Mouse (Mus musculus): ENCODE measurements around the gene Mfsd12.

Mfsd12 gene

DNA sequence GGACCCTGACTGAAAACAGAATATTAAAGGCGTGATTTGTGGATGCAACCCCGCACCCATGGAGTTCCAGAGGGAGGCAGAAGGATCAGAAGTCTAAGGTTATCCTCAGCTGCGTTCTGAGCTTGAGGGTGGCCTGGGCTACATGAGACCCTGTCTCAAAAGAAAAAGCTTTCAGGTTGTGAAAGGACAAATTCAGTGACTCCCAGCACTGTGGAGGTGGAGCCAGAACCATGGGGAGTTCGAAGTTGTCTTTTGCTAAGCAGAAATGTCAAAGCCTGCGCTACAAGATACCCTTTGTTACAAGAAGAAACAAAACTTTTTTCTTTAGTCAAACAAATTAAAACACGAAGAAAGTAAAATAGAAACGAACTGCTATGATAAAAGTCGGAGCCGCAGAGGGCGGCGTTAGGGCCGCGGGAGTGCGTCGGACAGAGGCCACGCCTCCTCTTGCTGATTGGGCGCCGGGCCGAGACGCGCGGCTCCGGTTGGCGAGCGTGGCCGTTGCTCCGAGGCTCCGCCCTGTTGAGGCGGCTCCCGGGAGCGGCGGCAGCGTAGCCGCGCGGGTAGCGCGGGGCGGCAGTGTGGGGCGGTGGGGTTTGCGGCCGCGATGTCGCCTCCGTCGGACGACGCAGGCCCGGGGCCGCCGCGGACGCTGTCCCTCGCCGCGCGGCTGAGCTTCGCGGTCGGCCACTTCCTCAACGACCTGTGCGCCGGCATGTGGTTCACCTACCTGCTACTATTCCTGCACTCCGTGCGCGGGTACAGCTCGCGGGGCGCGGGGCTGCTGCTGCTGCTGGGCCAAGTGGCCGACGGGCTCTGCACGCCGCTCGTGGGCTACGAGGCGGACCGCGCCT lies at the start of gene Mfsd12:
Mfsd12 (plus strand) TSS at position 501 of the 854 bp plus-strand sequence.
- DNase-seq (ENCODE audit: low spot score): peak; percentile 84

GRCm38 (mm10) chr10:81309571-81309970 lies 47.7 kb upstream of the Mfsd12 start:
- no peak for DNase-seq (ENCODE audit: low spot score)

GRCm38 (mm10) chr10:81313581-81313980 lies 43.7 kb upstream of the Mfsd12 start:
- no peak for DNase-seq (ENCODE audit: low spot score)

DNA sequence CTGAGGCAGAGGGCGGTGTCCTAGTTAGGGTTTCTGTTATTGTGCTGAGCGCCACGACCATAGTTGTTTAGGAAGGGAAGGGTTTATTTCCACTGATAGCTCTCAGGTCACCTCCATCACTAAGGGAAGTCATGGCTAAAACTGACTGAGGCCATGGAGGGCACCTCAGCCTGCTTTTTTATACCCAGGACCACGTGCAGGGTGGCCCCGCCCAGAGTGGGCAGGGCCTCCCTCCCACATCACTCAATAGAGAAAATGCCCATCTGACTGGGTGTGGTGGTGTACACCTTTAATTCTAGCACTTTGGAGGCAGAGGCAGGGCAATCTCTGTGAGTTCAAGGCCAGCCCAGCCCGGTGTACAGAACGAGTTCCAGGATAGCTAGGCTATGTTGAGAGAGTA lies 43.1 kb upstream of the Mfsd12 start:
- DNase-seq (ENCODE audit: low spot score): no peak

- no peak for DNase-seq (ENCODE audit: low spot score)
Measured at GRCm38 (mm10) chr10:81315587-81315986, 41.7 kb upstream of the Mfsd12 start.

GRCm38 (mm10) chr10:81316338-81317060 lies 40.8 kb upstream of the Mfsd12 start:
- DNase-seq (ENCODE audit: low spot score): no peak

DNA sequence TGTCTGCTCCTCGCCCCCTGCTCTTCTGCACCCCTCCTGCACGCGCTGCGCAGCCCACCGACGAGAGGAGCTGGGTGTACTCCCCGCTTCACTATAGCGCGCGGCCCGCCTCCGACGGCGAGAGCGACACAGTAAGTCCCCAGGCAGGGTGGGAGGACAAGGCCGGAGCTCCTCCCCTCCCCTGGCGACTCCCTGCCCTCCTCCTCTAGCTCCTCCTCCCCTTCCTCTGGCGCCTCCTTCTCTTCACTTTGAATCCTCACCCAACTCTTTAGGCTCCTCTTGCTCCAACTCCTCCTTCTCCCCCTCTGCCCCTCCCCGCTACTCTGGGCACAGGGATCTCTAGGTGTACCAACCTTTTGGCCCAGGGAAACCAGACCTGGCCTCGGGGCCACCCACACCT lies 40.0 kb upstream of the Mfsd12 start:
- DNase-seq (ENCODE audit: low spot score): peak; percentile 72

DNA sequence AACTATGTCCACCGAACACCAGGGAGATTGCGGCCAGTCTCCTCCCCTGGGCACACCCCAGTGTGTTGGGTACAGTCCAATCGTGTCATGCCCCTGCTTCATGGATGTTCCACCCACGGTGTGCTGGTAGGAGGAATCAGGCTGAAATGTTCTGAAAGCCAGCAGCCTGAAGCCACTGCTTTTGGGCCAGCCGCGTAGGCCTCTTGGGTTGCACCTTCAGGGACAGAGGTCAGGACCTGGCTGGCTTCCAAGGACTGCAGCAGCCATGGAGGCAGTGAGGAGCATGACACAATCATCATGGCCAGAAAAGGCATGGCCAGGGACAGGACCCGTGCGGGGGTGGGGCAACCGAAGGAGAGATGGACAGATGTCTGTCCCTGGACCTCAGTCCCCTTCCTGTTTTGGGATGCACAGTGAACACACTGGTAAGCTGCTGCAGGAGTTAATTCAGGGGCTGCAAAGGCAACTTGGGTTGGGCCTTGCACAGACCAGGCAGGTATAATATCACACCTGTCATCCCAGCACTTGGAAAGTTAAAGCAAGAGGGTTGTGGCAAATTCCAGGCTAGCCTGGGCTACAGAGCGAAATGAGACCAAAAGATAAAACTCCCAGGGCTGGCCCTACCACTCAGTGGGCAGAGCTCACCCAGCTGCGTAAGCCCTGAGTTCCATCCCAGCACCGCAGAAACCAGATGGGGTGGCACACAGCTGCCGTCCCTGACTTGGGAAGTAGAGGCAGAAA lies 38.5 kb upstream of the Mfsd12 start:
- peak; percentile 50 for DNase-seq (ENCODE audit: low spot score)

DNA sequence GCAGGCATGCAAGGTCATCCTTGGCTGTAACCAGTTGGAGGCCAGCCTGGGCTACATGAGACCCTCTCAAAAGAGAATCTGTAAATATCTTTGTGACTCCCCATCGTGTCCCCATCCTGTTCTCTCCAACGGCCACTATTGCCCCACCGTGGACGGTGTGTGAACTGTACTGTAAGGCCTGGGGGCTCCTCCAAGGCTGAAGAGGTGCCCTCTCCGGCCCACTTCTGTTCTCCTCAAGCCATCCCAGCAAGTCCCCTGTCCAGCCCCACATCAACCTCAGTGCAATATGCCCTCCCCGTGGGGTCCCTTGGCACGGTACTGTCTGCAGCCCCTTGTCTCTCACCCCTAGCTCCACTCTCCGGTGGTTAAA lies 38.0 kb upstream of the Mfsd12 start:
- no peak for DNase-seq (ENCODE audit: low spot score)

DNA sequence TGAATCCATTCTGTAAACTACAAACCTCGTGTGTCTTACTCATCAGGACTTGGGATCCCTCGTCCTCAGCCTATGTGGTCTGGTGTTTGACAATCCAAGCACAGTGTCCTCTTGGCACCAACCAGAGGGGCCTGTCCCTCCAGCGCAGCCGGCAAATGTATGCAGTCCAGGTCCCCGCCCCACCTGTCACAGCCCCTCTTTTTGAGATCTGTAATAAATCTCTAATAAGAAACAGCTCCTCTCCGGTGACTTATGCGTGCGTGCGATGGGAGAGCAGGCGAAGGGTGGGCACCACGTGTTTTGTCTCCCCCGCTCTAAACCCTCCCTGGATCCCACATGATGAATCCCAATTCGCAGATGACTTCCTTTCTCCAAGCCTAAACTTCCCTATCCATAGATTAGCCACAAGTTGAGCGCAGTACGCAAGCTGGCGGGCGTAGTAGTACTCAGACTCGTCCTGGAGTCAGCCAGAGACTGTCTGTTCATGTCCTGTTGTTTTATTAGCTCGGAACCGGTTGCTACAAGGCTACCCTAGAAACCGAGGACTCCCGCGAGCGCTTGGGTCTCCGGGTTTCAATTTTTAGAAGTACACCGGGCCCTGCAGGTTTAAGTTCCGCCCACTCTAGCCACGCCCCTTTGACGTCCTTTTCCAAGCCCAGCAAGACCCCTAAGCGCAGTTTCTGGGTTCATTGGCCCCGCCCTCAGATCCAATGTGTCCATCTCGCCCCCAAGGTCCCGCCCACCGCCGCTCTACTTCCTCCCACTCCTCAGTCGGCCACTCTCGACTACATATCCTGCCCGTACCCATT lies 37.3 kb upstream of the Mfsd12 start:
- DNase-seq (ENCODE audit: low spot score): no peak

GRCm38 (mm10) chr10:81320550-81321347 lies 36.5 kb upstream of the Mfsd12 start, which contains the start of gene Cactin:
Gene Cactin, plus strand, starts transcription at chr10:81321103.
- peak; percentile 100 for DNase-seq (ENCODE audit: low spot score)

DNA sequence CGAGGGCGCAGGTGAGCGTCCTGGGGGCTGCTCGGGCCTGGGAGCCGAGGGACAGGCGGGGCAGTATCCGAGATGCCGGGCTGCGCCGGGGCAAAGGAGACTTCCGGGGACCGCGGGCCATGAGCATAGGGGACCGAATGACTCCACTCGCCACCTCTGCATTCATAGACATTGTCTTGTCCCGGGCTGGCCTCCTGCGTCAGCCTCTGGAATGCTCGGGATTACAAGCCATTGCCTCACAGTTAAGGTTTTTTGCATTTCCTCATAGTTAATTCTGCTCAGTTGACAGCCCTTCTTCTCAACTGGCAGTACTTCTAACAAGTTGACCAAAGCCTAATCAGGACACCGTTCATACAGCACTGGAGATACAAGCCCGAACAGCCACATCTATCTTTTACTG lies 35.9 kb upstream of the Mfsd12 start:
- DNase-seq (ENCODE audit: low spot score): no peak

DNA sequence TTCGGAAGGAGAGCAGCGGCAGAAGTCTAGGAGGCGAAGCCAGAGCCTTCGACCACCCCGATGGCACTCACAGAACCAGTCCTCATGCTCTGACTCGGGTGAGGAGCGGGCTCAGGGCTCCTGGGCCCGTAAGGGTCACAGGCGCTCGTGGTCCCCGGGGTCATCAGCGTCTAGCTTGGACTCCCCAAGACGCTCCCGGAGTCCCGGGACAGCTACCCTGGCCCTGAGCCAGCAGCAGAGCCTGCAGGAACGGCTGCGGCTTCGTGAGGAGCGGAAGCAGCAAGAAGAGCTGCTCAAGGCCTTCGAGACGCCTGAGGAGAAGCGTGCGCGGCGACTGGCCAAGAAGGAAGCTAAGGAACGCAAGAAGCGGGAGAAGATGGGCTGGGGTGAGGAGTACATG lies 34.8 kb upstream of the Mfsd12 start:
- no peak for DNase-seq (ENCODE audit: low spot score)

- DNase-seq (ENCODE audit: low spot score): no peak
Measured at GRCm38 (mm10) chr10:81323141-81323775, 34.0 kb upstream of the Mfsd12 start.

DNA sequence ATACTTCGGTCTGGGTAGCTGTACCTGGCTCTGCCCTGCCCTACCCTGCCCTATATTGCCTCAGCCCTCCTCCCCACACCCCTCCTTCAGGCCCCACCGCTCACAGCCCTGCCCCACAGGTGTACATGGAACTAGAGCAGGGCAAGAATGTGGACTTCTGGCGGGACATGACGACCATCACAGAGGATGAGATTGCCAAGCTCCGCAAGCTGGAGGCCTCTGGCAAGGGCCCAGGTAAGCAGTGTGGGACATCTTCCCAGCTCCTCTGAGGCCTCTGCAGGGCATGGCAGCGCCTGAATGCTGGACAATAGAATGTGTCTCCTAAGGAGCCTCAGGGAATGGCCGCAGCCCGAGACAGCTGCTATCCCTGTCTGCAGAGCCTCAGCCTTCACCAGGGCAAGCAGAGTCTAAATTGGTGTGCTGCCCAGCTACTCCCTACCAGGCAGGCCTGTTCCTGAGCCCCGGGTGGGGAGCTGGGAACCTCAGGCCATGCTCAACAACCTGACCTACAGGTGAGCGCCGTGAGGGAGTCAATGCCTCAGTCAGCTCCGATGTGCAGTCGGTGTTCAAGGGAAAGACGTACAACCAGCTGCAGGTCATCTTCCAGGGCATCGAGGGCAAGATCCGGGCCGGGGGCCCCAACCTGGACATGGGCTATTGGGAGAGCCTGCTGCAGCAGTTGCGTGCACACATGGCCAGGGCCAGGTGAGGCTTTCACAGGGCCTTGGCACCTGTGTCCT lies 33.3 kb upstream of the Mfsd12 start:
- no peak for DNase-seq (ENCODE audit: low spot score)

DNA sequence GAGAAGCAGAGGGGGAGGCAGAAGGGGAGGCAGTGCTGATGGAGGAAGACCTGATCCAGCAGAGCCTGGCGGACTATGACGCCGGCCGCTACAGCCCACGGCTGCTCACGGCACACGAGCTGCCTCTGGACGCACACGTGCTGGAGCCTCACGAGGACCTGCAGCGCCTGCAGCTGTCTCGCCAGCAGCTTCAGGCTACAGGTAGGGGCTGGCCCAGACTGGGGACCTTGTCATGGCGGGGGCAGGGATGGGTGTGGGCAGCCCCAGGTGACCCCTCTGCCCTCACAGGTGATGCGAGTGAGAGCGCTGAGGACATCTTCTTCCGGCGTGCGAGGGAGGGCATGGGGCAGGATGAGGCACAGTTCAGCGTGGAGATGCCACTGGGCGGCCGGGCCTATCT lies 32.1 kb upstream of the Mfsd12 start:
- no peak for DNase-seq (ENCODE audit: low spot score)

DNA sequence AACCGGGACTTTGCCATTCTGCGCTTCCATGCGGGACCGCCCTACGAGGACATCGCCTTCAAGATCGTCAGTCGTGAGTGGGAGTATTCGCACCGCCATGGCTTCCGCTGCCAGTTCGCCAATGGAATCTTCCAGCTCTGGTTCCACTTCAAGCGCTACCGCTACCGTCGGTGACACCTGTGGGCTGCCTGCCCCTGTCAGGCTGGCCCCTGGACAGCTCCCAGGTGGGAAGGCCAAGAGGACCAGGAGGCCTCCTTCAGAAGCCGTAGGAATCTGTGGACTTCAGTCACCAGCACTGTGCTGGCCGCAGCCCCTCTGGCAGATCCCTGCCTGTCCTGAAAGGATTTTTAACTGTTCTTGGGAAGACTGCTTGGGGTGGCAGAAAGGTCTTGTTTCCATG lies 31.5 kb upstream of the Mfsd12 start:
- DNase-seq (ENCODE audit: low spot score): no peak

GRCm38 (mm10) chr10:81326858-81327257 lies 30.4 kb upstream of the Mfsd12 start:
- no peak for DNase-seq (ENCODE audit: low spot score)

DNA sequence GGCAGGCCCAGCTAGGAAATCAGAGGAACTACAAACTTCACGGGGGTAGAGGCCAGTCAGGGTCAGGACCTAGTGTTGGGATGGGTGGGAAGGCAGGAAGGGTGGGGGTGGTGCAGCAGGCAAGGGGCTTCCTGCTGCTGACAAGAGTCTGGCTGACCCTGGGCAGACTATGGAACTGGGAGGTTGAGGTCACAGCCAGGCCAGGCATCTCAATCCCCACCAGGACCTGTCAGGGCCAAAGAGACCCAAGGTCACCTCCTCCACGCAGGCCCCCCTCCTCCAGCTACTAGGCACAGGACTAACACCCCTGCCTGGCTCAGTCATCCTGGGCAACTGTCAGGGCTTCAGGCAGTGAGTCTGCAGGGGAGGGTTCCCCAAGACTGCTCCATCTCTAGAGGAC lies 29.3 kb upstream of the Mfsd12 start:
- no peak for DNase-seq (ENCODE audit: low spot score)

DNA sequence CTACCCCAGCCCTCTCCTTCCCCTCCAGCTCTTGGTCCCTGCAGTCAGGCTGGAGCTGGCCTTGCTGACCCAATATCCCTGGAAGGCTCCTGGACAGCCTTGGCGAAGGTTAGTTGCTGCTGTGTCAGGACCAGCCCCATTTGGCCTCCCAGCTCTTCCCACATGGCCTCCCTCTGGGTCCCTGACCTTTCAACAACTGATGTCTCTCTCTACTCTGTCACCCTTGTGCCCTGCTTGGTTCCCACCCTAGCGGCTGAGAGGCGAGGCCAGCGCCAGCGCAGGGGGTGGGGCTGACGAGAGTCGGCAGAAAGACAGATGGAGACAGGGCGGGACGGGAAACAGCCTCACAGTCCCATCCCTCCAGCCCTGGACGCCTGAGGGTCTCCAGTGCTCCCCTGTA lies 28.9 kb upstream of the Mfsd12 start, which contains the start of gene Tbxa2r:
Tbxa2r (plus strand) TSS at position 346 of the 400 bp plus-strand sequence.
- DNase-seq (ENCODE audit: low spot score): no peak
